Mouse (Mus musculus): ENCODE data around the gene Olfr1391.
"Not testable (repeated sequence)": the region's sequence is repeated elsewhere in the genome, so short reads cannot be mapped to it uniquely, and the experiment has no call there.

Olfr1391 gene

DNA sequence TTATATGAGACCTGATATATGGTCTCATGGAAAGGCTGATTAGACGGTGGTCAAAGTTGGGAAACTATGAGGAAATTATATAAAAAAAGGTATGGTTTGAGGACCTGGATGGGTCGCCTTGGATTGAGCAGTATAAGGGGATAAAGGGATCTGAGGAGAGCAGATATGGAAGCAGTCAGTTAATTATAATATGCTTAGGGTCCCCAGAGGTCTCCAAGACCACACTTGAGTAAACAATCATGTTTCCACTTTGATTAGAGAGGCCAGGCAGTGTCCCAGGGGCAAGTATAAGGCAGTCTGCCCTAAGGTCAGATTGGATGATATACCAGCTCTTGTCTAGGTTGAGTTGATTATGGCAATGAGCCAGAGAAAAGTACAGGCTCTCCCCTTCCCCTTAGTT lies at the start of gene Olfr1391:
Olfr1391 (plus strand) TSS at position 301 of the 400 bp plus-strand sequence.
- no peak for DNase-seq (ENCODE audit: low read depth, low spot score)

DNA sequence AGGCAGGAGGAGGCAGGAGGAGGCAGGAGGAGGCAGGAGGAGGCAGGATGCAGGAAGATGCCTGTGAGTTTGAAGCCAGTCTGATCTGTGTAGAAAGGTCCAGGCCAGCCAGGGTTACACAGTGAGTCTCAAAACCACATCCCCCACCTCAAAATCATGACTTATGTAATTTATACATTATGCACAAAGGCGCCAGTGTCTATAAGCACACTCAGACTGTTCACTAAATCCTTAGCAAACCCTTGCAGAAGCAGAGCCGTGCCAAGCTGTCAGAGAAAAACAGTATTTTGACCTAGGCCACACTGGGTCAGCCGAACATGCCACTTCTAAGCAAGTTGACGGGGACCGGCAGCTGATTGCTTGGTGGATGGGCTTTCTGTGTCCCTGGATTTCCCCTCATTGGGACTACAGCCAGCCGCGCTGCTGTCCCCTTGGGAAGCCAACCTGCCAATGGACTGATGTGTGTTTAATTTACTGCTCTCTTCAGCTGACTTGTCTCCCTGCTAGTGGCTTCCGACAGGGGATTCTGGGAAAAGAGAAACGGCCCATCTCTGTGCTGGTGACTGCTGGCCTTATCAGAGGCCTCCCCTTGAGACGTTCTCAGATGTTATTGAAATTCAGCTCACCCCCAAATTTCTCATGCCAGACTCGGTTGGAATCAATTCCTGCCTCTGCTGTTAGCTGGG lies 48.6 kb upstream of the Olfr1391 start:
- DNase-seq (ENCODE audit: low read depth, low spot score), result no peak

- DNase-seq (ENCODE audit: low read depth, low spot score), result no peak
Measured at GRCm38 (mm10) chr11:49278222-49278621, 44.3 kb upstream of the Olfr1391 start, which contains the start of gene Olfr1393. Gene Olfr1393, plus strand, starts transcription at chr11:49278304.

- not testable (repeated sequence) for DNase-seq (ENCODE audit: low read depth, low spot score)
Measured at GRCm38 (mm10) chr11:49284982-49285381, 37.6 kb upstream of the Olfr1391 start, which contains the start of gene Olfr1392. Gene Olfr1392, plus strand, starts transcription at chr11:49285282.

DNA sequence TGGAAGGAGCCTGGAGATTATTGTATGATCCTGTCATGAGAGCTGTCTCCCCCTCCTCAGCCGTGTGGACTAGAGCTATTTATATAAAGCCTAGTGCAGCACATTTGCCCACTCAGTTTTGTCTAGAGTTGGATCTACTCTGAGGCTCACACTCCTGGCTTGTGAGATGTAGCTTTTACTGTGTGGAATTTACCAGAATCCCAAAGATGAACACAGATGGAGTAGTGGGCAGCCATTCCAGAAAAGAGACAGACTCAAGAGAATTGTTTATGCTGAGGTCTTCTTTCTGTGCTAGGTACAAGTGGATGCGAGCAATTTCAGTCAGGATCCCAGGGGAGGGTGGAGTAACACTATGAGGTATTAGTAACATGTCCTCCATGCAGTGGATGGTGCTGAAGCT lies 35.3 kb upstream of the Olfr1391 start:
- no peak for DNase-seq (ENCODE audit: low read depth, low spot score)

DNA sequence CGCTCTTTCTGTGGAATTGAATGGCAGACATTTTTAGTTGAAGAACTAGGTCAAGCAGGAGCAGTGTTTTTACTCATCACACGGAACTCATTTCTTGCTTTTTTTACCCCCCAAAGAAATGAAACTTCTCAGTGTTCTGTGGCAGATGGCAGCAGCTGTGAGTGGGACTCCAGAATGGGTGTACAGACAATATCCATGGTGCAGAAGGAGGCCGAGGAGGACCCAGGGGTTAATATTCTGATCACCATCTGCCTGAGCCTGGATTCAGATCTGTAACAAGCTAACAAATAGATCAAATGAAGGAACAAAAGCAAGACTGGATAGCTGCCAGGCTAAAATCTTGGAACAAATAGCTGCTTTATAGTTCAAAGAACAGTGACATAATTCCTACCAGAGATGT lies 29.8 kb upstream of the Olfr1391 start:
- DNase-seq (ENCODE audit: low read depth, low spot score), result no peak

GRCm38 (mm10) chr11:49304441-49304840 lies 18.1 kb upstream of the Olfr1391 start, which contains the start of gene Olfr10:
Gene Olfr10, plus strand, starts transcription at chr11:49304741.
- DNase-seq (ENCODE audit: low read depth, low spot score), result no peak

GRCm38 (mm10) chr11:49308547-49308946 lies 14.0 kb upstream of the Olfr1391 start:
- not testable (repeated sequence) for DNase-seq (ENCODE audit: low read depth, low spot score)

DNA sequence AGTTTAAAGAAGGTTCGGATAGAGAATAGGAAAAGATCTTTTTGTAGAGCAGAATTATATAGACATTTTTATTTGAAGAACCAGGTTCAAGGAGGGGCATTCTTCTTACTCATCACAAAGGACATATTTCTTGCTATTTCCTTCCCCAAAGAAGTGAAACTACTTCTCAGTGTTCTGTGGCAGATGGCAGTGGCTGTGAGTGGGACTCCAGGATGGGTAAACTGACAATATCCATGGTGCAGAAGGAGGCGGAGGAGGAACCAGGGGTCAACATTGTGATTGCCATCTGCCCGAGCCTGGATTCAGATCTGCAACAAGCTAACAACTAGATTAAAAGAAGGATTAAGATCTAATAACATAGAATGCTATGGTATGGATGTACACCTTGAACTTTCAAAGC lies 4.2 kb downstream of the Olfr1391 start:
- no peak for DNase-seq (ENCODE audit: low read depth, low spot score)

DNA sequence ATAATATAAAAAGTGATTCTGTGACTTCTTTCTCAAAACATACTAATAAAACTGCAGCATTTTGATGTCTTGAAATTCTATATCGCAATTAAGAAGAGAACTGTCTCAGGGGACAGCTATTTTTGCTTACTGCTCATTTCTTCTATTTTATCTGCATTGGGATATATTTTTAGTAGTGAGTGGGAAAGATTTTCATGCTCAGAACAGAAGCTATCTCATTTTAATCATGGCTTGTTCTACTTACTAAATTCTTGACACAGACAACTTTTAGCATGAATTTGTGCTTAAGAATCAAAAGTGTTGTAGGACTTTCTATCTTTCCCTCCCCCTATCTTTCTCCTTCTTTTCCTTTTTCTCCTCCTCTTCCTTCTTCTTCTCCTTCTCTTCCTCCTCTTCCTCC lies 7.1 kb downstream of the Olfr1391 start:
- no peak for DNase-seq (ENCODE audit: low read depth, low spot score)

GRCm38 (mm10) chr11:49334888-49335287 lies 12.3 kb downstream of the Olfr1391 start, which contains the start of gene Olfr1390:
Gene Olfr1390, plus strand, starts transcription at chr11:49335188.
- DNase-seq (ENCODE audit: low read depth, low spot score), result no peak

DNA sequence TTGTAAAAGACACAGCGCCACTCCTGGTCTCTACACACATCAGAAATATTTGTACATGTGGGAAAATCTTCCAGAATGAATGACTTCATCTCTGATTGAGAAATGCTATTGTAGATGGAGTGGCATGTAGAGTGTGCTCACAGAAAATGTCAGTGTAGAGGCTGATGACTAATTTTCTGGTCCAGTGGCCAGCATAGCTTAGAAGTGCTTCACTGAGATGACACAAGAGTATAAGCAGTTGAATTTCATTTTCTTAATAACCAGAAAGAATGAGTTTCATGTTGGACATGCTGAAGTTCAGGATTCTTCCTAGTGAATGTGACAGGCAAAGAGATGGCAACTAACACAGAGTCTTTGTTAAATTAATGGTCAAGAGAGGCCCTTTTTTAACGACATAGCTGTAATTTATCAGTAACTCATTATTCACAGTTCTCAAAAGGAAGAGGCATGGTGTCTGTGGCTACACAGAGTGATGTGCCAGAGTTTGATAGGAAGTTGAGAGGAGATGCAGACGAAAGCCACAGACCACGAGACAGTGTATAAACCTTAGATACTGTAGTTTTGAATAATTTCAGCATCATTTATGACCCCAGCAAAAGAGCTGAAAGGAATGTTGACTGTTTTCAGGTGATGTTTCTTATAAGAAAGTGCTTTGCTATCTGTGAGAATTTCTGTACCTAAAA lies 14.7 kb downstream of the Olfr1391 start:
- no peak for DNase-seq (ENCODE audit: low read depth, low spot score)

Data from brain, embryonic 18.5 days (tissue).